Mouse (Mus musculus): ENCODE results near the gene Mta3. TPM values are rescaled to one million over a fixed set of nuclear protein-coding genes. Genes with fewer than 3 reads are reported as not detected.
A peak's percentile ranks its signal among the peaks of the same experiment; 100 is the strongest.

Mta3 gene
- polyA plus RNA-seq, 1 experiment from 2014 or later = 42.2 TPM

GRCm38 (mm10) chr17:83846301-83847021 is 140.5 kb downstream of the Mta3 start:
- no peaks in the 10 kb centered on the region for H3K36me3 ChIP-seq (ENCODE audit: insufficient read depth, low read length)
- no peaks in the 10 kb centered on the region for H3K27me3 ChIP-seq (ENCODE audit: insufficient read depth, low read length)
- no peak overlapping the region for H3K4me3 ChIP-seq (replicated peaks; ENCODE audit: low read depth, low read length)
- 79% methylated on average over 21 of the region's 21 CpGs for whole genome bisulfite sequencing
- no peaks in the 10 kb centered on the region for H3K4me1 ChIP-seq (replicated peaks; ENCODE audit: insufficient read depth, low read length)
- no peak overlapping the region for H3K4me2 ChIP-seq (ENCODE audit: low read length)
- ATAC-seq (replicated peaks; ENCODE audit: low FRiP score, low read depth) = peak; percentile 44; the same call in 1 of the 2 replicates
- no peaks in the 10 kb centered on the region for H3K9me3 ChIP-seq (replicated peaks; ENCODE audit: low read length)
- 0 out of 2 replicates have a peak overlapping the region, but pooled peaks have one; percentile 5 for H3K27ac ChIP-seq
- TF ChIP-seq CTCF (IDR thresholded peaks at IDR 0.05; ENCODE audit: low read depth) = no peak
- no peak for DNase-seq (ENCODE audit: low spot score)
- no peak overlapping the region for H3K9ac ChIP-seq (ENCODE audit: low read depth, low read length)

GRCm38 (mm10) chr17:83847100-83847499 is 141.1 kb downstream of the Mta3 start:
- DNase-seq (ENCODE audit: low spot score) (no peak), ATAC-seq (replicated peaks; ENCODE audit: low FRiP score, low read depth) (no peak)
- 87% methylated on average over 6 of the region's 6 CpGs for WGBS
- Histone ChIP-seq H3K9ac (ENCODE audit: low read depth, low read length) (no peak overlapping the region), H3K27me3 (ENCODE audit: insufficient read depth, low read length) (no peaks in the 10 kb centered on the region), H3K4me2 (ENCODE audit: low read length) (no peak overlapping the region), H3K9me3 (replicated peaks; ENCODE audit: low read length) (no peaks in the 10 kb centered on the region), H3K36me3 (ENCODE audit: insufficient read depth, low read length) (no peaks in the 10 kb centered on the region), H3K4me1 (replicated peaks; ENCODE audit: insufficient read depth, low read length) (no peaks in the 10 kb centered on the region), H3K27ac (no peak overlapping the region), H3K4me3 (replicated peaks; ENCODE audit: low read depth, low read length) (no peak overlapping the region)
- TF ChIP-seq CTCF (IDR thresholded peaks at IDR 0.05; ENCODE audit: low read depth) = no peak

GRCm38 (mm10) chr17:83847815-83848214 is 141.9 kb downstream of the Mta3 start, which contains the start of gene Haao:
Gene Haao, minus strand, starts transcription at chr17:83847963.
- no peak for DNase-seq (ENCODE audit: low spot score)
- 81% methylated on average over 3 of the region's 3 CpGs for WGBS
- no peak within 1 kb of the TSS for H3K27ac ChIP-seq
- H3K9ac ChIP-seq (ENCODE audit: low read depth, low read length) = no peak within 1 kb of the TSS
- no peaks in the 10 kb centered on the region for H3K4me1 ChIP-seq (replicated peaks; ENCODE audit: insufficient read depth, low read length)
- no peak for ATAC-seq (replicated peaks; ENCODE audit: low FRiP score, low read depth)
- no peaks in the 10 kb centered on the region for H3K9me3 ChIP-seq (replicated peaks; ENCODE audit: low read length)
- no peak within 1 kb of the TSS for H3K4me3 ChIP-seq (replicated peaks; ENCODE audit: low read depth, low read length)
- no peaks in the 10 kb centered on the region for H3K36me3 ChIP-seq (ENCODE audit: insufficient read depth, low read length)
- no peak for TF ChIP-seq CTCF (IDR thresholded peaks at IDR 0.05; ENCODE audit: low read depth)
- H3K4me2 ChIP-seq (ENCODE audit: low read length) = no peak within 1 kb of the TSS
- H3K27me3 ChIP-seq (ENCODE audit: insufficient read depth, low read length) = no peaks in the 10 kb centered on the region

GRCm38 (mm10) chr17:83848482-83848881 is 142.5 kb downstream of the Mta3 start:
- Histone ChIP-seq H3K4me2 (ENCODE audit: low read length) (no peak overlapping the region), H3K36me3 (ENCODE audit: insufficient read depth, low read length) (no peaks in the 10 kb centered on the region), H3K4me3 (replicated peaks; ENCODE audit: low read depth, low read length) (no peak overlapping the region), H3K9ac (ENCODE audit: low read depth, low read length) (no peak overlapping the region), H3K27me3 (ENCODE audit: insufficient read depth, low read length) (no peaks in the 10 kb centered on the region), H3K4me1 (replicated peaks; ENCODE audit: insufficient read depth, low read length) (no peaks in the 10 kb centered on the region), H3K9me3 (replicated peaks; ENCODE audit: low read length) (no peaks in the 10 kb centered on the region), H3K27ac (no peak overlapping the region)
- WGBS = 35% methylated on average over 4 of the region's 4 CpGs
- DNase-seq (ENCODE audit: low spot score) = no peak
- TF ChIP-seq CTCF (IDR thresholded peaks at IDR 0.05; ENCODE audit: low read depth) = no peak
- no peak for ATAC-seq (replicated peaks; ENCODE audit: low FRiP score, low read depth)

- Histone ChIP-seq H3K9ac (ENCODE audit: low read depth, low read length) (no peak overlapping the region), H3K9me3 (replicated peaks; ENCODE audit: low read length) (no peaks in the 10 kb centered on the region), H3K4me3 (replicated peaks; ENCODE audit: low read depth, low read length) (no peak overlapping the region), H3K27ac (no peak overlapping the region), H3K36me3 (ENCODE audit: insufficient read depth, low read length) (no peaks in the 10 kb centered on the region), H3K27me3 (ENCODE audit: insufficient read depth, low read length) (no peaks in the 10 kb centered on the region), H3K4me1 (replicated peaks; ENCODE audit: insufficient read depth, low read length) (no peaks in the 10 kb centered on the region), H3K4me2 (ENCODE audit: low read length) (no peak overlapping the region)
- no peak for DNase-seq (ENCODE audit: low spot score)
- no peak for TF ChIP-seq CTCF (IDR thresholded peaks at IDR 0.05; ENCODE audit: low read depth)
- no peak for ATAC-seq (replicated peaks; ENCODE audit: low FRiP score, low read depth)
- 66% methylated on average over 12 of the region's 12 CpGs for WGBS
Observed at GRCm38 (mm10) chr17:83849081-83849675, 143.2 kb downstream of the Mta3 start.

GRCm38 (mm10) chr17:83849717-83850116 is 143.8 kb downstream of the Mta3 start:
- 64% methylated on average over 5 of the region's 5 CpGs for WGBS
- no peak for DNase-seq (ENCODE audit: low spot score)
- TF ChIP-seq CTCF (IDR thresholded peaks at IDR 0.05; ENCODE audit: low read depth) = no peak
- Histone ChIP-seq H3K4me2 (ENCODE audit: low read length) (no peak overlapping the region), H3K27ac (no peak overlapping the region), H3K4me3 (replicated peaks; ENCODE audit: low read depth, low read length) (no peak overlapping the region), H3K4me1 (replicated peaks; ENCODE audit: insufficient read depth, low read length) (no peaks in the 10 kb centered on the region), H3K36me3 (ENCODE audit: insufficient read depth, low read length) (no peaks in the 10 kb centered on the region), H3K9me3 (replicated peaks; ENCODE audit: low read length) (no peaks in the 10 kb centered on the region), H3K27me3 (ENCODE audit: insufficient read depth, low read length) (no peaks in the 10 kb centered on the region), H3K9ac (ENCODE audit: low read depth, low read length) (no peak overlapping the region)
- no peak for ATAC-seq (replicated peaks; ENCODE audit: low FRiP score, low read depth)

Data from kidney, postnatal 0 days (tissue).